Mouse (Mus musculus) forebrain, embryonic 16.5 days (tissue): ENCODE measurements at regions not wholly inside any gene's neighbourhood (a gene's known extent, or its start where the extent isn't known, plus 50 kb on each side); places are given as distances from the start of the nearest gene placed in this dataset.

Source experiments
- ATAC-seq: fragments of 200-750 bp; cut with Nextera tagmentation; 2 replicates; pipeline ENCODE4 v1.8.0; 2017; ENCODE audit warnings: mild to moderate bottlenecking, moderate library complexity
- H3K27ac ChIP-seq: fragments of 300-500 bp; sonication (generic); 2 replicates; pipeline ENCODE4 v1.5.1; 2014; ENCODE audit warnings: low read length, control low read depth
- H3K27me3 ChIP-seq: fragments of 300-500 bp; sonication (generic); replicated peaks from 2 replicates; pipeline ENCODE4 v1.6.1; 2014; ENCODE audit warnings: low read length; ENCODE audit not compliant: control insufficient read depth, insufficient read depth
- H3K36me3 ChIP-seq: fragments of 300-500 bp; sonication (generic); 2 replicates; pipeline ENCODE4 v1.6.1; 2014; ENCODE audit not compliant: control insufficient read depth, insufficient read depth
- H3K4me1 ChIP-seq: fragments of 300-500 bp; sonication (generic); replicated peaks from 2 replicates; pipeline ENCODE4 v1.6.1; 2014; ENCODE audit warnings: low read length; ENCODE audit not compliant: control insufficient read depth, insufficient read depth
- H3K4me2 ChIP-seq: fragments of 300-500 bp; sonication (generic); 2 replicates; pipeline ENCODE4 v1.6.1; 2014; ENCODE audit warnings: mild to moderate bottlenecking, low read length, control low read depth
- H3K4me3 ChIP-seq: fragments of 300-500 bp; sonication (generic); replicated peaks from 2 replicates; pipeline ENCODE4 v1.5.1; 2014; ENCODE audit warnings: mild to moderate bottlenecking, low read length, control low read depth
- H3K9ac ChIP-seq: fragments of 300-500 bp; sonication (generic); replicated peaks from 2 replicates; pipeline ENCODE4 v1.6.1; 2014; ENCODE audit warnings: low read depth, low read length, control low read depth
- H3K9me3 ChIP-seq: fragments of 300-500 bp; sonication (generic); 2 replicates; pipeline ENCODE4 v1.6.1; 2016; ENCODE audit warnings: low read length; ENCODE audit not compliant: control insufficient read depth
- WGBS: fragments of 180-500 bp; shearing (Covaris S2); extraction: QIAGEN DNeasy Blood & Tissue Kit; methylation state at CpG from one replicate; pipeline ENCODE4 v1.1.7; 2014; 5-methylcytosine and 5-hydroxymethylcytosine counted together

DNA sequence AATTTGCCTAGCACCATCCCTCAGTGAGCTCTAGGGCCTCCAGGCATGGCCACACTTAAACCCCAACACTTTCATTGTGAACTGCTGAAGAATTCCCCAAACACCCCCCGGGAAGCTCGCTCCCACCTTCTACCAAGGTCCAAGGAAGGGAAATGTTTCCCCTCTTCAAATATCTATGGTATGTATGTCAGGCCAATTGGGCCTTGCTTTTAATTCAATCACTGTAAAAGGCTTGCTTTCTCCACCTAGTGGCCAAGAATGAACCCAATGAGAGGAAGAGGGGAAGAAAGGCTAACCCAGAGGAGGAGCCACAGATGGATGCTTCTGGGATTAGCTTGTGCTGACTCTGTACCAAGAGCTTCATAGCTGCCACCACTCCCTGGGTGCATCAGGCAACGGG is 336.3 kb upstream of the Tgfbr2 start:
- no peak for ATAC-seq
- Histone ChIP-seq H3K27me3 (no peaks in the 10 kb centered on the region), H3K4me3 (no peak overlapping the region), H3K4me1 (no peaks in the 10 kb centered on the region), H3K9me3 (no peaks in the 10 kb centered on the region), H3K4me2 (no peak overlapping the region), H3K9ac (no peak overlapping the region), H3K27ac (no peak overlapping the region), H3K36me3 (no peaks in the 10 kb centered on the region)
- WGBS: 67% methylated on average over 3 of the region's 3 CpGs

GRCm38 (mm10) chr9:116507756-116508155 is 332.6 kb upstream of the Tgfbr2 start:
- no peak overlapping the region for H3K4me3 ChIP-seq
- no peaks in the 10 kb centered on the region for H3K9me3 ChIP-seq
- H3K4me1 ChIP-seq: no peaks in the 10 kb centered on the region
- H3K4me2 ChIP-seq: no peak overlapping the region
- H3K27me3 ChIP-seq: no peaks in the 10 kb centered on the region
- 84% methylated on average over 5 of the region's 5 CpGs for WGBS
- no peak for ATAC-seq
- no peak overlapping the region for H3K27ac ChIP-seq
- no peak overlapping the region for H3K9ac ChIP-seq
- H3K36me3 ChIP-seq: no peaks in the 10 kb centered on the region

DNA sequence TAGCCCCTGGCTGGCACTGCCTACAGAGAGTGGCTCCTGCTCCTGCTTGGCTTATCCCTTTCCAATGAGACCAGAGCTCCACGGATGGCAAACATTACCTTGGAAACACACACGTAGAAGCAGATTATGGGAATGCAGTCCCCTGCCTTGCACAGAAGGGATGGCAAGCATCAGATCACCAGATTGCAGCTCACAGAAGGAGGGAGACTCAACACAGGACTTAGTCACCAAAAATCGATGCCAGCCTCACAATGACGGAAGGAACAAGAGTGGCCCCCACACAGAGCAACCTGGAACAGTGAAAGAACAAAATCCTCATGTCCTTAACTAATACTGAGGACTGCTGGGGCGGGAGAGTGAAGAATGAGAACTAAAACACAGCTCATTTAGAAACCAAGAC is 327.7 kb upstream of the Tgfbr2 start:
- Histone ChIP-seq H3K9ac (no peak overlapping the region), H3K4me3 (no peak overlapping the region), H3K27ac (no peak overlapping the region), H3K4me1 (no peaks in the 10 kb centered on the region), H3K27me3 (no peaks in the 10 kb centered on the region), H3K36me3 (no peaks in the 10 kb centered on the region), H3K9me3 (no peaks in the 10 kb centered on the region), H3K4me2 (no peak overlapping the region)
- ATAC-seq: no peak
- WGBS: 52% methylated on average over 5 of the region's 5 CpGs

DNA sequence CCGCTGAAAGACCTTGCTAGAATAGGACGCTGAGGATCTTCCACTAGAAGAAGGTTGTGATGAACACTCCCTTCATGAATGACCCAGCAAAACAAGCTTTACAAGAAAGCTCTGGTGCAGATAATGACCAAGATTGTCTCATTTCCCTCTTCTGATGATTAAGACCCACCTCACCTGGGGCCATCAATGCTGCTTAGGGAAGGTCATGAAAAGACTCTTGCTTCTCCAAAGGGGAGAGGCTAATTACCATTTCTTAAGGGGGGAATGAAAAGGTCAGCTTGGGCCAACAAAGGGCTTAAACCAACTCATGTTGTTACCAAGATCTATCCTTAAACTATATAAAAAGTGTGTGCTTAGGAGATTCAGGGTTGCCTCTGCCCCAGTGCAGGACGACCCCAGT is 325.8 kb upstream of the Tgfbr2 start:
- H3K27me3 ChIP-seq: no peaks in the 10 kb centered on the region
- WGBS: 71% methylated on average over 3 of the region's 3 CpGs
- H3K4me2 ChIP-seq: no peak overlapping the region
- no peak for ATAC-seq
- H3K9ac ChIP-seq: no peak overlapping the region
- H3K4me1 ChIP-seq: no peaks in the 10 kb centered on the region
- H3K27ac ChIP-seq: no peak overlapping the region
- no peaks in the 10 kb centered on the region for H3K36me3 ChIP-seq
- H3K9me3 ChIP-seq: no peaks in the 10 kb centered on the region
- H3K4me3 ChIP-seq: no peak overlapping the region

DNA sequence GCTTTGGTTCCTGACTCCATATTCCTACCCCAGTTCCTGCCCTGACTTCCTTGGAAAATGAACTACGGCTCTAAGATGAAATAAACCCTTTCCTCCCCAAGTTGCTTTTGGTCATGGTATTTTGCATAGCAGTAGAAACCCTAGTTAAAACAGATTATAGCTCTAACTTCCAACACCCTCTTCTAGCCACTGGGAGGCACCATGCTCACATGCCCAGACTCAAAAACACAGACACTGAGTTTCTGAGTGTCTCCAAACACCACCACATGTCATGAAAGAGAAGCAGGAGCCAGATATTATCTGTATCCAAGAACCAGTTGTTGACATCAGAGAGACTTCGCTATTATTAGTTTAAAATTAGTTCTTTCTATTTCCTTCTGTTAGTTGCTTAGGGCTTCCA is 316.1 kb upstream of the Tgfbr2 start:
- Histone ChIP-seq H3K36me3 (no peaks in the 10 kb centered on the region), H3K27me3 (no peaks in the 10 kb centered on the region), H3K4me3 (no peak overlapping the region), H3K27ac (no peak overlapping the region), H3K4me2 (no peak overlapping the region), H3K9ac (no peak overlapping the region), H3K9me3 (peaks cover 11% of the 10 kb centered on the region; the same call in 1 of the 2 replicates), H3K4me1 (no peaks in the 10 kb centered on the region)
- ATAC-seq: no peak
- WGBS: 87% methylated on average over 2 of the region's 2 CpGs

GRCm38 (mm10) chr9:116489787-116490186 is 314.6 kb upstream of the Tgfbr2 start:
- 64% methylated on average over 4 of the region's 4 CpGs for WGBS
- Histone ChIP-seq H3K27me3 (no peaks in the 10 kb centered on the region), H3K4me3 (no peak overlapping the region), H3K4me1 (no peaks in the 10 kb centered on the region), H3K27ac (no peak overlapping the region), H3K9ac (no peak overlapping the region), H3K9me3 (peaks cover 11% of the 10 kb centered on the region; the same call in 1 of the 2 replicates), H3K36me3 (no peaks in the 10 kb centered on the region), H3K4me2 (no peak overlapping the region)
- ATAC-seq: no peak

DNA sequence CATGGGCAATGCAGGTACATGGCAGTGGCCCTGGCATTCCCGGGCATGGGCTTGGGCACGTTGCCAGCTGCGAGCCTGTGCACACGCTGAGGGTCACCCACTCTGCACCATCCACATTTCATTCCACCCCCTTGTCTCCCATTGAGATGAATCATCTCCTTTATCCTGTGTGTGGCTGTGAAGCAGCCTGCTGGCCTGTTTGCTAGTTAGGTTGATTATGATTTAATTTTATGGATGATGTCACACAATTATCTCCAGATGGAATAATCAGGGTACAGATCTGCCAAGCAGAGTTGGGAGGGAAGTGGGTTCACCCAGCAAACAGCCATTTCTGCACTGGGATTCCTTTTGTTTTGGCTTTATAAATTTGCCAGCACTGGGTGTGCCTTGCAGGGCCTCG is 314.1 kb upstream of the Tgfbr2 start:
- Histone ChIP-seq H3K4me3 (no peak overlapping the region), H3K9ac (no peak overlapping the region), H3K27ac (no peak overlapping the region), H3K36me3 (no peaks in the 10 kb centered on the region), H3K9me3 (peaks cover 11% of the 10 kb centered on the region; the same call in 1 of the 2 replicates), H3K4me2 (no peak overlapping the region), H3K4me1 (no peaks in the 10 kb centered on the region), H3K27me3 (no peaks in the 10 kb centered on the region)
- ATAC-seq: peak; percentile 33; the same call in 1 of the 2 replicates
- WGBS: 69% methylated on average over 5 of the region's 5 CpGs

GRCm38 (mm10) chr9:116477309-116477708 is 302.1 kb upstream of the Tgfbr2 start:
- H3K9me3 ChIP-seq: no peaks in the 10 kb centered on the region
- no peak overlapping the region for H3K27ac ChIP-seq
- H3K36me3 ChIP-seq: no peaks in the 10 kb centered on the region
- H3K4me1 ChIP-seq: no peaks in the 10 kb centered on the region
- WGBS: 76% methylated on average over 3 of the region's 3 CpGs
- H3K4me3 ChIP-seq: no peak overlapping the region
- H3K9ac ChIP-seq: no peak overlapping the region
- ATAC-seq: no peak
- no peaks in the 10 kb centered on the region for H3K27me3 ChIP-seq
- no peak overlapping the region for H3K4me2 ChIP-seq

- H3K4me1 ChIP-seq: no peaks in the 10 kb centered on the region
- H3K4me3 ChIP-seq: no peak overlapping the region
- H3K36me3 ChIP-seq: no peaks in the 10 kb centered on the region
- no peak overlapping the region for H3K27ac ChIP-seq
- H3K27me3 ChIP-seq: no peaks in the 10 kb centered on the region
- no peak for ATAC-seq
- no peak overlapping the region for H3K9ac ChIP-seq
- WGBS: 84% methylated on average over 12 of the region's 12 CpGs
- H3K9me3 ChIP-seq: no peaks in the 10 kb centered on the region
- H3K4me2 ChIP-seq: no peak overlapping the region
Observed at GRCm38 (mm10) chr9:116475206-116475955, 300.2 kb upstream of the Tgfbr2 start.

DNA sequence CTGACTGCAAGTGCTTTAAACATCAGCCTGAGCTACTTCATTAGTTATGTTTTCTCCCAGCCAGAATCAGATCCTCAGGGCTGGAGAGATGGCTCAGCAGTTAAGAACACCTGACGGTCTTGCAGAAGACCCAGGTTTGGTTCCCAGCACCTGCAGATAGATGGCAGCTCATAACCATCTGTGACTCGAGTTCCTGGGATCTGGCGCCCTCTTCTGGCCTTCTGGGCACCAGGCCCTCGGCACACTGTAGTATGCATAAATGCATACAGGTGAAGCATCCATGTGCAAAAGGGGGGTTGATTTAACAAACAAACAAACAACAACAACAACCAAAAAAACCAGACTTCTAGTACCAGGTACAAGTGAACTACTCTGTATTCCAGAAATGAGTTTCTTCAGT is 297.7 kb upstream of the Tgfbr2 start:
- no peak overlapping the region for H3K9ac ChIP-seq
- H3K4me3 ChIP-seq: no peak overlapping the region
- ATAC-seq: no peak
- H3K4me1 ChIP-seq: peaks cover 4% of the 10 kb centered on the region; the same call in 1 of the 2 replicates
- H3K36me3 ChIP-seq: no peaks in the 10 kb centered on the region
- H3K27ac ChIP-seq: no peak overlapping the region
- 77% methylated on average over 4 of the region's 4 CpGs for WGBS
- no peaks in the 10 kb centered on the region for H3K27me3 ChIP-seq
- H3K9me3 ChIP-seq: no peaks in the 10 kb centered on the region
- H3K4me2 ChIP-seq: no peak overlapping the region
